Mouse (Mus musculus): ENCODE measurements around the gene Catsper2.

DNA sequence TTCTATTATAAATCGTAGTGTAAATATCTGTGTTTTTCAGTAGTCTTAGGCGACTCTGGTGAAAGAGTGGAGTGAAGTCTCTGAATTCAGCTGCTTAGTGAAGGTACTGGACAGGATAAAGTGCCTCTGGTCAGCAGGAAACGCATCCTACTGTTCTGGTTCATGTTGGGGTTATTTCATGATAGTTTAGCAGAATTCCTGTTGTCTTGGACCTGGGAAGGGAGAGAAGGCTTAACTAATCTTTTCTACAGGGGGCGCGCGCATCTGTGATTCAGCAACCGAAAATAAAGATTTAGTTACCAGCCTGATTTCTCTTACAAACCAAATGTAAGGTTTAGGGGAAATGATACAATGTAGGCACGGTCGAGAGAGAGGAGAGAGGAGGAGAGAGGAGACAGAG, 34.5 kb upstream of the Catsper2 start:
- TF ChIP-seq POLR2A (IDR thresholded peaks at IDR 0.05; ENCODE audit: borderline replicate concordance, extremely low read depth, low read depth, low read length) (no peak), CTCF (IDR thresholded peaks at IDR 0.05; ENCODE audit: insufficient read depth, low read length) (no peak)
